Mouse (Mus musculus): ENCODE measurements around the gene Pam16. TPM values are rescaled to one million over a fixed set of nuclear protein-coding genes. Genes with fewer than 3 reads are reported as not detected.

The Pam16 gene
- total RNA-seq (2021): 10 to 100 TPM; 84.4 to 90.4 TPM

DNA sequence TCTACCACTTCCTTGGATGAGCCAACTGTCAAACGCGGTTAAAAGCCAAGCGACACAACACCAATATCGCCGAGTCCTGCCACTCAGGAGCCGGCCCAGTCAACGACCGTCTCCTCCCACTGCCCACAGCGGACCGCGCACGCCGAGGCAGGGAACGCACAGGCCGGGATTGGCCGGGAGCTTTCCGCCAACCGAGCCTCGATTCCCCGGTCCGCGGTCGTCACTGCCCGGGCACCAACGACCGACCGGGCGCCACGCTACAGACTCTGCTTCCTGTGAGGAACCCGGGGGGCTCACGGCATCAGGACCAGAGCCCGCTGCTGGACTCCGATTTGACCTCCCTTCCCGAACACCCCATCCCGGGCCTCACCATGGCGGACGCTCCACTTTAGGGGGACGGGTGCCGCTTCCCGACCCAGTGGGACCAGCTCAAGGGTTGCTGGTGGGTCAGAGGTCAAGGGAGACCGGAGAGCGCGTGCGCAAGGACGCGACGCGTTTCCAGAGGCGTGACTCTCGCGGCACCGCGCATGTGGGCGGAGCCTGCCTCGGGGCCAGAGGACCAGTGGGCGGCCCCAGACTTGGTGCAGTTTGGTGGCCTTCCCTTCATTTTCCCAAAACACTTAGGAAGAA is at the start of gene Pam16:
TSS of gene Pam16 (minus strand) at position 508 of the 630 bp plus-strand sequence.
- peak; percentile 90 to 91 for DNase-seq

GRCm38 (mm10) chr16:4674091-4674490 is 49.3 kb upstream of the Pam16 start:
- DNase-seq: no peak

GRCm38 (mm10) chr16:4670317-4670716 is 45.5 kb upstream of the Pam16 start:
- DNase-seq: no peak

- DNase-seq: peak; percentile 78 to 85
These were observed 42.5 kb upstream of the Pam16 start for GRCm38 (mm10) chr16:4667190-4667808.

DNA sequence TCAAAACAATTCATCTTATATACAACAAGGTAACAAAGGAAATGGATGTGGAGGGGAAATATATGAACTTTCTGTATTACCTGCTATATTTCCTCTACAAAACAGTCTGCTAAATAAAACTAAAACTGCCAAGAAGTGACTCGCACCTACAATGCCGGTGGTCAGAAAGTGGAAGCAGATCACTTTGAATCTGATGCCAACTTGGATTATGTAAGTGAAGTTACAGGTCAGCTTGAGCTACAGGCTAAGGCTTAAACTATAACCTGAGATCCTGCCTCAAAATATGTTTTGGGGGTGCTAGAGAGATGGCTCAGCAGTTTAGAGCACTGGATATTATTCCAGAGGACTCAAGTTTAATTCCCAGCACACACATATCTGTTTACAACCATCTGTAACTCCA is 40.9 kb upstream of the Pam16 start:
- no peak for DNase-seq

DNA sequence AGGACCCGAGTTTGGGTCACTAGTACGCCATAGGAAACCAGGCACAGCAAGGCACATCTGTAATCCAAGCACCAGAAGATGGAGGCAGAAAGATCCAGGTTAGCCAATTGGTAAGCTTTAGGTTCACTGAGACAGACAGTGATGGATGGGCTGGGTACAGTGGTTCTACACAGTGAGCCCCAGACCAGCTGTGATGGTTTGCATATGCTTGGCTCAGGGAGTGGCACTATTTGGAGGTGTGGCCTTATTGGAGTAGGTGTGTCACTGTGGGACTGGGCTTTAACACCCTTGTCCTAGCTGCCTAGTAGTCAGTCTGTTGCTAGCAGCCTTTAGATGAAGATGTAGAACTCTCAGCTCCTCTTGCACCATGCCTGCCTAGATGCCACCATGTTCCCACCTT is 39.0 kb upstream of the Pam16 start:
- DNase-seq: no peak

DNA sequence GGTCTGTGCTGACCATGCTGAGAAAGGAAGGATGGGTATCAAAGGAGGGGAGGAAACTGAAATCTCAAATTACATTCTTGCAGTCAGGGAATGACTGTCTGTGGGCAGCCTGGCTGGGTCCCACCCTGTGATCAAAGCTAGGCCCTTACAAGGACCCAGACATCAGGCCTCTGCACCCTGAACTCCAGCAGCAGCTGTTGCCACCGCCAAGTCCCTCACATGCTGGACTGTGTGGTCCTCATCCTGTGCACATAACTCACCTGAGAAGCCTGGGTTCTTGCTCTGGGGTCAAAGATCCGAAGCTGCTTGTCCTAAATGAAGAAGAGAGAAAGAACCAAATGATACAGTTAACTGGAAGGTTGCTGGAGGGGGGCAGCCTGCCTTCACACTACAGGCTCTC is 36.8 kb upstream of the Pam16 start:
- no peak for DNase-seq

DNA sequence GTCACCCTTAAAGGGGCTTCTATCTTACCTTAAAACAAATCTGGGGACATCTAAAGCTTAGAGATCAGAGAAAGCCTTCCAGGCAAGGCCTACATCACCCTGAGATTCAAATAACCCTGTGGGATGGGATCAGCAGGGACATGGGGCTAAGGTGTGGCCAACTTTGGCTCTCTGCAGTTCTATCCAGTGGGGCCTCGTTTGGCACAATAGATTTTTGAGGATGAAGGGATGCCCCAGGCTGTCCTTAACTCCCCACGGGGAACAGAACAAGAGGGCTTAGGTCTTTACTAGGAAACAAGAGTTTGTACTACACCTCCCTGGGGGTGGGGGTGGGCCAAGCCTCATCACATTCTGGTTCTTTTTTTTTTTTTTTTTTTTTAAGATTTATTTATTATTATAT is 34.5 kb upstream of the Pam16 start:
- no peak for DNase-seq

- no peak for DNase-seq
These were observed 34.0 kb upstream of the Pam16 start for GRCm38 (mm10) chr16:4658781-4659245.

DNA sequence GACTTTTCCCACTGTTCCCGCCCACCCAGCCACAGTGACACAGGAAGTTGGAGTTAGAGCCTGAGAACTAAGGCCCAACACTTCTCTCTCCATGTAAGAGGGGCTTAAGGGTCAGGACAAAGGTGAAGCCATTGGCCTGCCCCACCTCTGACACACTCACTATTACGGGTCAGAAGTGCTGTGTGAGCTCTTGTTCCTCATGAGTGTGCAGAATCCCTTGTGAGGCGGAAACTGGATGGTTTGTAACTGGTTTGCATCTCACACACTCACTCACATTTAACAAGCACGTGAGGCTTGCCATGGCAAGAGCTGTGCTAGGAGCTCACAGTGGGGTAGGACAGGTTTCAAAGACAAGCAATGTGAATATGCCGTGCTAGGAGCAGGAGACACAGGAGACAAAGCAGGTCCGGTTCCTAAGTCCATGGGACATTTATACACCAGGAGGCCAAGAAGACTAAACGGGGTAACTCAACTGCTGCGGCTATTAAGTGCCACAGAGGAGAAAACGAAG is 31.8 kb upstream of the Pam16 start:
- no peak for DNase-seq

- DNase-seq: no peak
These were observed 31.2 kb upstream of the Pam16 start for GRCm38 (mm10) chr16:4655764-4656570.

- DNase-seq: no peak
These were observed 30.5 kb upstream of the Pam16 start for GRCm38 (mm10) chr16:4655251-4655734.

DNA sequence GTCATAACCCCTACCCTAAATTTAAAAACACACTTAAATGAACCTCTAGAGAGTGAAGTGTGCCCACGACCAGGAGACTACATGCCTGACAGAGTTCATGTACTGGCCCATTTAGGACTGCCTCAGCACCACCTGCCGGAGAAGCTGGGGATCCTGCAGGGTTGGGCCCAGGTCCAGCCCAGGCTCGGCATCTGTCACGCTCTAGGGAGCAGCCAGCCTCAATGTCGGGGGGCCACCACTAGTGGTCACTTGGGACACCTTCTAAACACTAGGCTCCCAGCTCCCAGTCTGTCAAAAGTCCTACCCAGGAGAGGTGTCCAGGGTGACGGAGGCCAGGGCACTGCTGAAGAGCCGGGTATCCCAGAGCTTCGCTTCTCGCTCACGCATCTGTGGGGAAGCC is 29.9 kb upstream of the Pam16 start:
- DNase-seq: no peak

DNA sequence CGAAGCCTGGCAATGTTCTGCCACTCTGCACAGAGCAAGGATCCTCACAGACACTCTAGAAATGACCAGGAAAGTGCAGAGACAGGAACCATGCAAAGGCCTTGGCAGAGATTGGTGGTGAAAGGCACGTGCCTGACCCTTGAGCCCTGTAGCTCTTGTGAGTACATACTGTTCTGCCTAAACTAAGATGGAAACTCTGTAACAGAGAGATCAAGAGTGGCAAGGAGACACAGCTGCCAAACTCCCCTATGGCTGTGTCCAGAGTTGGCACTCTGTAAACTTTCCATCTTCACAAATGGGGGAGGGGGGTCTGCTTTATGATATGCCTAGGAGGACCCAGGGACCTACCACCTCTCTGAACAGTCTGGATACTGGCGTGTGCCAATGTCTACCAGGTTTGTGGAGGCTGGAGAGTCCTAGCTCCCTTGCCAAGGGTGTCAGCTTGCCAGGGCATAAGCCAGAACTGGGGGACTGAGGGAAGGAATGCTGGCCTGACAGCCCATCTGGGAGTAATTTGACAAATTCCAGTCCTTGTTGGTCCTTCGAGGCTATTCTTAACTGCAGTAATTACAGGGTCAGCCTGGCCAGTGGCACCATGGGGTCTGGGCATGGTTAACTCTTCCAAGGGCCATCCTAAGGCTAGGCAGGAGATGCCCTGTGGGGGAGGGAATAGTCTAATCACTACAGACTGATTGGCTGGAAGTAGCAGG is 28.1 kb upstream of the Pam16 start:
- DNase-seq: no peak

GRCm38 (mm10) chr16:4651624-4652023 is 26.8 kb upstream of the Pam16 start:
- no peak for DNase-seq

DNA sequence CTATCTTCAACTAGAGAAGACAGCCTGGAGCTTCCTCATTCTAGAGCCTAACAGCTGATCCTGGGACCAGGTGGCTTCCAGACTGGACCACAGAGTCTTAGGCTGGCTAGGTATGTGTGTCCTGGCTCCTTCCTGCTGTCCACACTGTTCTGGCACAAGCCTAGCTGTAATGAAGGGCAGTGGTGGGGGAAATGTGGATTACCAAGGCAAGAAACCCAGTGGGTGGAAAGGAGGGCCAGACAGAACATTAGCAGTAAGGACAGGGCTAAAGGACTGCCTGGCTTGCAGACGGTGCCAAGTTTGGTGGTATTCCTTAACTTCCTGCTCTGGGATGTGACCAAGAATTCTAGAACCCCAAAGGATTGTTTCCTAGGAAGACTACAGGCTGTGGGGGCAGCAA is 26.3 kb upstream of the Pam16 start:
- DNase-seq: no peak

DNA sequence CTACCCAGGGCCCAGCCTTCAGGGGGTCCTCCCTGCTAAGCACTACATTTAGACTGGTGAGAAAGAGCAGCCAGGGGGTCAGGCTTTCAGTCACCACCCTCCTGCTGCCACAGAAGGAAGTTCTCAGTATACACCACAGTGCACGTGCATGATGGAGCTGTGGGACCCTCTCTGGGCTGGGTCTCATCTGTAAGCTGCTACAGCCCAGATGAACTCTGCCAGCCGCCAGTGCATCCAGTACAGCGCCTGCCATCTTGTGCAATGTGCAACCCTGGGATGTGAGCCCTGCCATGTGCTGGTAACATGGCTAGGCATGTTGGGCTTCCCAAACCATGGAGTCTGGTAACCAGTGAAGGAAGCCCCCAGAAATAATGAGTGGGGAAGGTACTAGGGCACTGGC is 25.4 kb upstream of the Pam16 start:
- no peak for DNase-seq

- no peak for DNase-seq
These were observed 24.9 kb upstream of the Pam16 start for GRCm38 (mm10) chr16:4649692-4650091.

- DNase-seq: no peak
These were observed 24.4 kb upstream of the Pam16 start for GRCm38 (mm10) chr16:4649211-4649610.

DNA sequence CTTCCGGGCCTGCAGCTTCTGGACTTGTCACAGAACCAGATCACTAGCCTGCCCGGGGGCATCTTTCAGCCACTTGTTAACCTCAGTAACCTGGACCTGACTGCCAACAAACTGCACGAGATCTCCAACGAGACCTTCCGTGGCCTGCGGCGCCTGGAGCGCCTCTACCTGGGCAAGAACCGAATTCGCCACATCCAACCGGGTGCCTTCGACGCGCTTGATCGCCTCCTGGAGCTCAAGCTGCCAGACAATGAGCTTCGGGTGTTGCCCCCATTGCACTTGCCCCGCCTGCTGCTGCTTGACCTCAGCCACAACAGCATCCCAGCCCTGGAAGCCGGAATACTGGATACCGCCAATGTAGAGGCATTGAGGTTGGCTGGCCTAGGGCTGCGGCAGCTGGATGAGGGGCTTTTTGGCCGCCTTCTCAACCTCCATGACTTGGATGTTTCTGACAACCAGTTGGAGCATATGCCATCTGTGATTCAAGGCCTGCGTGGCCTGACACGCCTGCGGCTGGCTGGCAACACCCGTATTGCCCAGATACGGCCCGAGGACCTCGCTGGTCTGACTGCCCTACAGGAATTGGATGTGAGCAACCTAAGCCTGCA is 23.7 kb upstream of the Pam16 start:
- no peak for DNase-seq

DNA sequence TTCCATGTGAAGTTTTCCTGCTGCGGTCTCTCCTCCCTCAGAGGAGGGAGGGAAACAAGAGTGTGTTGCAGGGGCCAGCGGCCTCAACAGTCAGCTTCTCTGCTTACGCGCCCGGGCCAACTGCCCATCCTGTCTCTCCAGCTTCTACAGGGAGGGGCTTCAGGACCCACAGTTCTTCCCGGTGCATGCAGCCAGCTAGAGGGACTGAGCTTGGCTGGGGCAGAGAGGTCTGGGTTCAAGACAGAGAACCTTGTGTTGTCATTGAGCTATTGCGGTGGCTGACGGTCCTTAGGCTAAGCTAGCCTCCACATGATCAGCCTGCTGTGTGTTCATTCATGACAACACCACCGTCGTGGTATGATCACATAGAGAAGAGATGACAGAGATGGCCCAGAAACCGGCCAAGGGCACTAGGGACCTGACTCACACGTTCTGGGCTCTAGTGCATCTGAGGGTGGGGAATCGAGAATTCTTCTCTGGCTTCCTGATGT is 22.9 kb upstream of the Pam16 start:
- DNase-seq: no peak

GRCm38 (mm10) chr16:4646831-4647230 is 22.0 kb upstream of the Pam16 start:
- DNase-seq: no peak

All from layer of hippocampus, postnatal 36 days (tissue).